Mouse (Mus musculus) MEL (cell line): ENCODE data around the gene Grik5. TPM values are rescaled to one million over a fixed set of nuclear protein-coding genes. Genes with fewer than 3 reads are reported as not detected.
A peak's percentile ranks its signal among the peaks of the same experiment; 100 is the strongest.

Experiments used
- DNase-seq: peaks from one replicate; pipeline ENCODE4 v3.0.0; 2011; ENCODE audit warnings: low read depth, low spot score
- H3K27ac ChIP-seq: 2 replicates; pipeline ENCODE4 v1.5.1; 2012; ENCODE audit warnings: low read depth, mild to moderate bottlenecking, control low read depth, low read length, moderate library complexity; ENCODE audit not compliant: control insufficient read depth
- H3K27me3 ChIP-seq, 2 experiments: fragments of 150-350 bp in 1 of 2; sonication (generic) in 1 of 2; 2 replicates each; pipeline ENCODE4 v1.6.1; 2012; ENCODE audit warnings: low read length in 2 of 2, mild to moderate bottlenecking in 2 of 2, improper control_type of control experiment in 1 of 2, moderate library complexity in 1 of 2; ENCODE audit not compliant: insufficient read depth in 2 of 2, control insufficient read depth in 1 of 2
- H3K36me3 ChIP-seq, 2 experiments: 2 replicates each; pipeline ENCODE4 v1.6.1; 2012 to 2014; ENCODE audit warnings: low read length in 2 of 2, improper control_type of control experiment in 1 of 2, inconsistent platforms in 1 of 2, mild to moderate bottlenecking in 1 of 2; ENCODE audit not compliant: insufficient read depth in 2 of 2, control insufficient read depth in 1 of 2
- H3K4me1 ChIP-seq, 2 experiments: fragments of 150-350 bp in 1 of 2; sonication (generic) in 1 of 2; 2 replicates each; pipeline ENCODE4 v1.6.1; 2012; ENCODE audit warnings: low read length in 2 of 2, improper control_type of control experiment in 1 of 2, mild to moderate bottlenecking in 1 of 2; ENCODE audit not compliant: insufficient read depth in 2 of 2, control insufficient read depth in 1 of 2
- H3K4me3 ChIP-seq, 2 experiments: fragments of 150-350 bp in 1 of 2; sonication (generic) in 1 of 2; 2 replicates each; pipeline ENCODE4 v1.5.1; 2012; ENCODE audit warnings: low read depth in 2 of 2, low read length in 2 of 2, mild to moderate bottlenecking in 2 of 2, moderate library complexity in 2 of 2, control low read depth in 1 of 2, improper control_type of control experiment in 1 of 2; ENCODE audit not compliant: control insufficient read depth in 1 of 2, insufficient read depth in 1 of 2
- H3K79me2 ChIP-seq: 2 replicates; pipeline ENCODE4 v1.6.1; 2012; ENCODE audit warnings: mild to moderate bottlenecking, low read length, moderate library complexity; ENCODE audit not compliant: control insufficient read depth, poor library complexity, insufficient read depth
- H3K9ac ChIP-seq: 2 replicates; pipeline ENCODE4 v1.6.1; 2012; ENCODE audit warnings: low read depth, mild to moderate bottlenecking, control low read depth, low read length, moderate library complexity; ENCODE audit not compliant: control insufficient read depth, poor library complexity, severe bottlenecking
- H3K9me3 ChIP-seq: fragments of 150-350 bp; sonication (generic); replicated peaks from 2 replicates; pipeline ENCODE4 v1.6.1; 2012; ENCODE audit warnings: mild to moderate bottlenecking, low read length, improper control_type of control experiment, moderate library complexity; ENCODE audit not compliant: insufficient read depth
- CHD2 ChIP-seq: IDR thresholded peaks from 2 replicates; pipeline ENCODE4 v1.6.1; 2011; ENCODE audit warnings: low read length, improper control_type of control experiment
- CTCF ChIP-seq, 3 experiments: IDR thresholded peaks in 2 of 3; conservative IDR thresholded peaks in 1 of 3; 2 replicates each; pipeline ENCODE4 v1.5.1; 2011 to 2012; ENCODE audit warnings: low read length in 3 of 3, low read depth in 2 of 3, mild to moderate bottlenecking in 2 of 3, improper control_type of control experiment in 1 of 3, inconsistent platforms in 1 of 3, mixed read lengths in 1 of 3, moderate library complexity in 1 of 3; ENCODE audit not compliant: control insufficient read depth in 1 of 3, insufficient read depth in 1 of 3, poor library complexity in 1 of 3, severe bottlenecking in 1 of 3
- E2F4 ChIP-seq: IDR thresholded peaks from 2 replicates; pipeline ENCODE4 v1.6.1; 2011; ENCODE audit warnings: low read depth, low read length, improper control_type of control experiment, borderline replicate concordance
- ELF1 ChIP-seq: IDR thresholded peaks from 2 replicates; pipeline ENCODE4 v1.6.1; 2014; ENCODE audit warnings: low read depth, mild to moderate bottlenecking, inconsistent platforms, low read length, improper control_type of control experiment, moderate library complexity
- EP300 ChIP-seq, 2 experiments: IDR thresholded peaks; 2 replicates each; pipeline ENCODE4 v1.6.1; 2011; ENCODE audit warnings: improper control_type of control experiment in 2 of 2, low read length in 2 of 2, low read depth in 1 of 2, mild to moderate bottlenecking in 1 of 2
- ETS1 ChIP-seq: IDR thresholded peaks from 2 replicates; pipeline ENCODE4 v1.6.1; 2012; ENCODE audit warnings: low read depth, mild to moderate bottlenecking, inconsistent platforms, low read length, improper control_type of control experiment, moderate library complexity
- GABPA ChIP-seq: IDR thresholded peaks from 2 replicates; pipeline ENCODE4 v1.6.1; 2012; ENCODE audit warnings: low read depth, mild to moderate bottlenecking, inconsistent platforms, low read length, improper control_type of control experiment, moderate library complexity
- GATA1 ChIP-seq: IDR thresholded peaks from 2 replicates; pipeline ENCODE4 v1.6.1; 2011; ENCODE audit warnings: low read depth, low read length, improper control_type of control experiment
- HCFC1 ChIP-seq: IDR thresholded peaks from 2 replicates; pipeline ENCODE4 v1.6.1; 2012; ENCODE audit warnings: low read depth, mild to moderate bottlenecking, inconsistent platforms, low read length, improper control_type of control experiment, moderate library complexity
- JUND ChIP-seq: IDR thresholded peaks from 2 replicates; pipeline ENCODE4 v1.6.1; 2011; ENCODE audit warnings: low read depth, mild to moderate bottlenecking, improper control_type of control experiment, low read length
- MAFK ChIP-seq: IDR thresholded peaks from 2 replicates; pipeline ENCODE4 v1.6.1; 2011; ENCODE audit warnings: low read depth, mild to moderate bottlenecking, low read length, improper control_type of control experiment, borderline replicate concordance
- MAZ ChIP-seq: IDR thresholded peaks from 2 replicates; pipeline ENCODE4 v1.6.1; 2012; ENCODE audit warnings: low read depth, mild to moderate bottlenecking, inconsistent platforms, low read length, improper control_type of control experiment
- MXI1 ChIP-seq: IDR thresholded peaks from 2 replicates; pipeline ENCODE4 v1.6.1; 2011; ENCODE audit warnings: mild to moderate bottlenecking, low read depth, low read length, improper control_type of control experiment
- MYC ChIP-seq: IDR thresholded peaks from 2 replicates; pipeline ENCODE4 v1.6.1; 2011; ENCODE audit warnings: low read depth, mild to moderate bottlenecking, low read length, improper control_type of control experiment, moderate library complexity
- NELFE ChIP-seq: IDR thresholded peaks from 2 replicates; pipeline ENCODE4 v1.6.1; 2011; ENCODE audit warnings: low read depth, low read length, improper control_type of control experiment
- POLR2A ChIP-seq, 2 experiments: IDR thresholded peaks; 2 replicates each; pipeline ENCODE4 v1.6.1; 2011 to 2012; ENCODE audit warnings: low read length in 2 of 2, mild to moderate bottlenecking in 2 of 2, control low read depth in 1 of 2, improper control_type of control experiment in 1 of 2, low read depth in 1 of 2, moderate library complexity in 1 of 2; ENCODE audit not compliant: control insufficient read depth in 1 of 2, insufficient read depth in 1 of 2, poor library complexity in 1 of 2
- POLR2AphosphoS2 ChIP-seq: IDR thresholded peaks from 2 replicates; pipeline ENCODE4 v1.6.1; 2011; ENCODE audit warnings: low read length, improper control_type of control experiment
- POLR2AphosphoS5 ChIP-seq: IDR thresholded peaks from 2 replicates; pipeline ENCODE4 v1.6.1; 2012; ENCODE audit warnings: low read depth, borderline replicate concordance, mild to moderate bottlenecking, inconsistent platforms, low read length, moderate library complexity, mixed read lengths
- RCOR1 ChIP-seq: IDR thresholded peaks from 2 replicates; pipeline ENCODE4 v1.6.1; 2012; ENCODE audit warnings: low read depth, mild to moderate bottlenecking, inconsistent platforms, low read length, improper control_type of control experiment
- SIN3A ChIP-seq: IDR thresholded peaks from 2 replicates; pipeline ENCODE4 v1.6.1; 2012; ENCODE audit warnings: low read length, improper control_type of control experiment, inconsistent platforms
- SMC3 ChIP-seq: IDR thresholded peaks from 2 replicates; pipeline ENCODE4 v1.6.1; 2011; ENCODE audit warnings: low read depth, low read length, improper control_type of control experiment
- TAL1 ChIP-seq: IDR thresholded peaks from 2 replicates; pipeline ENCODE4 v1.6.1; 2012; ENCODE audit warnings: mild to moderate bottlenecking, inconsistent platforms, low read length, moderate library complexity, mixed read lengths
- TBP ChIP-seq: IDR thresholded peaks from 2 replicates; pipeline ENCODE4 v1.8.0; 2011; ENCODE audit warnings: low read depth, low read length, improper control_type of control experiment
- TCF12 ChIP-seq: IDR thresholded peaks from 2 replicates; pipeline ENCODE4 v1.6.1; 2014; ENCODE audit warnings: low read depth, mild to moderate bottlenecking, inconsistent platforms, low read length, improper control_type of control experiment, moderate library complexity
- UBTF ChIP-seq: IDR thresholded peaks from 2 replicates; pipeline ENCODE4 v1.6.1; 2012; ENCODE audit warnings: low read depth, mild to moderate bottlenecking, inconsistent platforms, low read length, improper control_type of control experiment, moderate library complexity, borderline replicate concordance; ENCODE audit not compliant: insufficient read depth
- USF2 ChIP-seq, 2 experiments: IDR thresholded peaks; 2 replicates each; pipeline ENCODE4 v1.6.1; 2011 to 2012; ENCODE audit warnings: improper control_type of control experiment in 2 of 2, low read length in 2 of 2, borderline replicate concordance in 1 of 2, inconsistent platforms in 1 of 2, low read depth in 1 of 2, mild to moderate bottlenecking in 1 of 2; ENCODE audit not compliant: insufficient read depth in 1 of 2
- ZC3H11A ChIP-seq: IDR thresholded peaks from 2 replicates; pipeline ENCODE4 v1.6.1; 2012; ENCODE audit warnings: low read depth, mild to moderate bottlenecking, inconsistent platforms, low read length, improper control_type of control experiment
- ZKSCAN1 ChIP-seq: IDR thresholded peaks from 2 replicates; pipeline ENCODE4 v1.6.1; 2012; ENCODE audit warnings: low read depth, mild to moderate bottlenecking, inconsistent platforms, low read length, improper control_type of control experiment, moderate library complexity
- ZMIZ1 ChIP-seq: IDR thresholded peaks from 2 replicates; pipeline ENCODE4 v1.6.1; 2012; ENCODE audit warnings: low read depth, mild to moderate bottlenecking, inconsistent platforms, low read length, improper control_type of control experiment, moderate library complexity
- ZNF384 ChIP-seq: IDR thresholded peaks from 2 replicates; pipeline ENCODE4 v1.6.1; 2012; ENCODE audit warnings: low read depth, mild to moderate bottlenecking, inconsistent platforms, low read length, improper control_type of control experiment
- polyA plus RNA-seq, 2 experiments: library from polyadenylated mRNA; stranded (reverse) in 1 of 2; unstranded in 1 of 2; fragments of >175 nt in 1 of 2; fragments of >200 nt in 1 of 2; gene quantifications; 2 replicates each; pipeline versions ENCODE4 v1.2.1 to v1.2.4; 2012; ENCODE audit warnings: low replicate concordance in 2 of 2, low read depth in 1 of 2; ENCODE audit not compliant: insufficient read length in 2 of 2, insufficient read depth in 1 of 2, missing spikeins in 1 of 2
- total RNA-seq: library from RNA; depleted of rRNA; stranded (reverse); fragments of 300-350 nt; gene quantifications from 2 replicates; pipeline ENCODE4 v1.2.3, GENCODE M21; 2012

Grik5 gene
- total and polyA plus RNA-seq, 3 experiments = 3.5 to 22.0 TPM; not detected in 1

GRCm38 (mm10) chr7:24974893-24975595, 97.1 kb downstream of the Grik5 start (continued):
- no peak for TF ChIP-seq JUND
- TF ChIP-seq ZKSCAN1 = no peak
- TF ChIP-seq CHD2 = peak; percentile 38; the same call in 1 of the 2 replicates
- TF ChIP-seq NELFE = peak; percentile 88
- peak; percentile 80; the same call in 1 of the 2 replicates for TF ChIP-seq TBP
- TF ChIP-seq SMC3 = peak; percentile 66
- TF ChIP-seq MYC = 0 out of 2 replicates have a peak, but pooled peaks have one; percentile 40
- TF ChIP-seq MXI1 = peak; percentile 88
- TF ChIP-seq SIN3A = peak; percentile 91
- TF ChIP-seq POLR2A (IDR thresholded peaks at IDR 0.05; ENCODE audit: control insufficient read depth in 1 of 2, insufficient read depth in 1 of 2, low read depth in 1 of 2, low read length in 2 of 2, poor library complexity in 1 of 2) = peak; percentile 65 to 90; a peak in 3 of 4 replicates
- peak; percentile 61 for TF ChIP-seq ELF1
- TF ChIP-seq CTCF (IDR thresholded peaks at IDR 0.05 in 2 of 3, conservative IDR thresholded peaks at IDR 0.05 in 1 of 3; ENCODE audit: control insufficient read depth in 1 of 3, insufficient read depth in 1 of 3, low read depth in 2 of 3, low read length in 3 of 3, poor library complexity in 1 of 3, severe bottlenecking in 1 of 3) = peak; percentile 50 to 87 (median 78)
- peak; percentile 84; the same call in 1 of the 2 replicates for TF ChIP-seq POLR2AphosphoS5
- peak; percentile 76 for TF ChIP-seq TCF12
- TF ChIP-seq GABPA = no peak
- peak; percentile 52 to 70 for TF ChIP-seq EP300 (IDR thresholded peaks at IDR 0.05; ENCODE audit: low read depth in 1 of 2, low read length in 2 of 2)
- TF ChIP-seq ZMIZ1 = no peak; the same call in 1 of the 2 replicates
- peak; percentile 40; the same call in 1 of the 2 replicates for TF ChIP-seq ZNF384
- no peak for TF ChIP-seq USF2 (IDR thresholded peaks at IDR 0.05; ENCODE audit: borderline replicate concordance in 1 of 2, insufficient read depth in 1 of 2, low read depth in 1 of 2, low read length in 2 of 2)
- TF ChIP-seq POLR2AphosphoS2 = peak; percentile 91
- no peak for TF ChIP-seq E2F4
- TF ChIP-seq HCFC1 = peak; percentile 80
- TF ChIP-seq TAL1 = no peak

DNA sequence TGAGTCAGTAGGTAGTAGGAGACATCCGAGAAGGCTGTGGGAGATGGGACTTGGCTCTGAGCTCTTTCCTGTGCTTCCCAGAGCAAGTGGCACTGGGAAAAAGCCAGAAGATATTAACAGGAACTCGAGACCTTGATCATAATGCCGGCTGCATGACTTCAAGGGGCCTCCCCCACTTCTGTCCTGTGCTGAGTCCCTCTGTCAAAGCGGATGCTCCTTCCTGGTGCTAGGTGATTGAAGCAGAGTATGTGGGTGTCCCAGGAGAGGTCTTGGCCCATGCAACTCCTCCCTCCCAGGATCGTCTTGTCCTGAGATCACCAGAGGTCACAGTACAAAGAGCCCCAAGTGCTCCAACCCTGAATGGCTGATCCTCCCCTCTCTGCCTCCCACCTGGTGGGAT, 98.2 kb downstream of the Grik5 start:
- Histone ChIP-seq H3K9me3 (no peaks in the 10 kb centered on the region), H3K79me2 (peaks cover 6% of the 10 kb centered on the region; the same call in 1 of the 2 replicates), H3K36me3 (peaks cover 0 to 21% of the 10 kb centered on the region in 2 experiments; a peak in 2 of 4 replicates), H3K4me3 (no peak overlapping the region), H3K9ac (no peak overlapping the region; the same call in 1 of the 2 replicates), H3K27me3 (no peaks in the 10 kb centered on the region), H3K27ac (no peak overlapping the region), H3K4me1 (peaks cover 7 to 25% of the 10 kb centered on the region in 2 experiments)
- no peak for TF ChIP-seq TCF12
- TF ChIP-seq ZKSCAN1 = no peak
- no peak for TF ChIP-seq MYC
- TF ChIP-seq SIN3A = no peak
- TF ChIP-seq MAFK = no peak
- TF ChIP-seq MXI1 = no peak
- TF ChIP-seq ZC3H11A = no peak
- no peak for TF ChIP-seq GATA1
- no peak for TF ChIP-seq RCOR1
- TF ChIP-seq HCFC1 = no peak
- TF ChIP-seq MAZ = no peak
- TF ChIP-seq UBTF = no peak
- TF ChIP-seq ETS1 = no peak
- no peak for TF ChIP-seq TAL1
- no peak for TF ChIP-seq SMC3
- TF ChIP-seq POLR2AphosphoS2 = no peak
- no peak for TF ChIP-seq USF2 (IDR thresholded peaks at IDR 0.05; ENCODE audit: borderline replicate concordance in 1 of 2, insufficient read depth in 1 of 2, low read depth in 1 of 2, low read length in 2 of 2)
- DNase-seq = peak; percentile 21
